Mouse (Mus musculus): ENCODE data around the gene Plet1.

Gene Plet1

GRCm38 (mm10) chr9:50507570-50507969 is 13.2 kb downstream of the Plet1 start:
- TF ChIP-seq GATA4 (IDR thresholded peaks at IDR 0.05; ENCODE audit: insufficient replicate concordance, low read length), result peak; percentile 87

GRCm38 (mm10) chr9:50515462-50515861 is 21.1 kb downstream of the Plet1 start:
- TF ChIP-seq GATA4 (IDR thresholded peaks at IDR 0.05; ENCODE audit: insufficient replicate concordance, low read length), result no peak

- TF ChIP-seq GATA4 (IDR thresholded peaks at IDR 0.05; ENCODE audit: insufficient replicate concordance, low read length), result no peak
Measured at GRCm38 (mm10) chr9:50518781-50519180, 24.5 kb downstream of the Plet1 start.

- TF ChIP-seq GATA4 (IDR thresholded peaks at IDR 0.05; ENCODE audit: insufficient replicate concordance, low read length), result no peak
Measured at GRCm38 (mm10) chr9:50520748-50521147, 26.4 kb downstream of the Plet1 start.

GRCm38 (mm10) chr9:50521562-50521961 is 27.2 kb downstream of the Plet1 start:
- TF ChIP-seq GATA4 (IDR thresholded peaks at IDR 0.05; ENCODE audit: insufficient replicate concordance, low read length), result no peak

- TF ChIP-seq GATA4 (IDR thresholded peaks at IDR 0.05; ENCODE audit: insufficient replicate concordance, low read length), result no peak
Measured at GRCm38 (mm10) chr9:50522574-50522973, 28.2 kb downstream of the Plet1 start.

GRCm38 (mm10) chr9:50524936-50525335 is 30.6 kb downstream of the Plet1 start:
- TF ChIP-seq GATA4 (IDR thresholded peaks at IDR 0.05; ENCODE audit: insufficient replicate concordance, low read length), result no peak

- TF ChIP-seq GATA4 (IDR thresholded peaks at IDR 0.05; ENCODE audit: insufficient replicate concordance, low read length), result no peak
Measured at GRCm38 (mm10) chr9:50525585-50525984, 31.3 kb downstream of the Plet1 start.

- TF ChIP-seq GATA4 (IDR thresholded peaks at IDR 0.05; ENCODE audit: insufficient replicate concordance, low read length), result no peak
Measured at GRCm38 (mm10) chr9:50527860-50528259, 33.5 kb downstream of the Plet1 start.

- TF ChIP-seq GATA4 (IDR thresholded peaks at IDR 0.05; ENCODE audit: insufficient replicate concordance, low read length), result no peak
Measured at GRCm38 (mm10) chr9:50528293-50528892, 34.1 kb downstream of the Plet1 start, which contains the start of gene Pts. Pts (minus strand) TSS chr9:50528724.

GRCm38 (mm10) chr9:50530890-50531289 is 36.6 kb downstream of the Plet1 start:
- no peak for TF ChIP-seq GATA4 (IDR thresholded peaks at IDR 0.05; ENCODE audit: insufficient replicate concordance, low read length)

GRCm38 (mm10) chr9:50533328-50533727 is 39.0 kb downstream of the Plet1 start:
- no peak for TF ChIP-seq GATA4 (IDR thresholded peaks at IDR 0.05; ENCODE audit: insufficient replicate concordance, low read length)

GRCm38 (mm10) chr9:50533791-50534190 is 39.5 kb downstream of the Plet1 start:
- no peak for TF ChIP-seq GATA4 (IDR thresholded peaks at IDR 0.05; ENCODE audit: insufficient replicate concordance, low read length)

- TF ChIP-seq GATA4 (IDR thresholded peaks at IDR 0.05; ENCODE audit: insufficient replicate concordance, low read length), result no peak
Measured at GRCm38 (mm10) chr9:50535930-50536329, 41.6 kb downstream of the Plet1 start.

GRCm38 (mm10) chr9:50536603-50537135 is 42.3 kb downstream of the Plet1 start:
- TF ChIP-seq GATA4 (IDR thresholded peaks at IDR 0.05; ENCODE audit: insufficient replicate concordance, low read length), result no peak

GRCm38 (mm10) chr9:50537295-50537694 is 43.0 kb downstream of the Plet1 start:
- no peak for TF ChIP-seq GATA4 (IDR thresholded peaks at IDR 0.05; ENCODE audit: insufficient replicate concordance, low read length)

GRCm38 (mm10) chr9:50540170-50540569 is 45.8 kb downstream of the Plet1 start:
- TF ChIP-seq GATA4 (IDR thresholded peaks at IDR 0.05; ENCODE audit: insufficient replicate concordance, low read length), result no peak
